Mouse (Mus musculus) induced T-regulatory cell, adult 2 months (primary cell): Measurements from ENCODE around the gene Sez6l2.
"Not testable (repeated sequence)": the region's sequence is repeated elsewhere in the genome, so short reads cannot be mapped to it uniquely, and the experiment has no call there.

ENCODE experiments used
- DNase-seq: peaks from one replicate; pipeline ENCODE4 v3.0.0-alpha.2; 2012; ENCODE audit warnings: low read depth

Sez6l2 gene

DNA sequence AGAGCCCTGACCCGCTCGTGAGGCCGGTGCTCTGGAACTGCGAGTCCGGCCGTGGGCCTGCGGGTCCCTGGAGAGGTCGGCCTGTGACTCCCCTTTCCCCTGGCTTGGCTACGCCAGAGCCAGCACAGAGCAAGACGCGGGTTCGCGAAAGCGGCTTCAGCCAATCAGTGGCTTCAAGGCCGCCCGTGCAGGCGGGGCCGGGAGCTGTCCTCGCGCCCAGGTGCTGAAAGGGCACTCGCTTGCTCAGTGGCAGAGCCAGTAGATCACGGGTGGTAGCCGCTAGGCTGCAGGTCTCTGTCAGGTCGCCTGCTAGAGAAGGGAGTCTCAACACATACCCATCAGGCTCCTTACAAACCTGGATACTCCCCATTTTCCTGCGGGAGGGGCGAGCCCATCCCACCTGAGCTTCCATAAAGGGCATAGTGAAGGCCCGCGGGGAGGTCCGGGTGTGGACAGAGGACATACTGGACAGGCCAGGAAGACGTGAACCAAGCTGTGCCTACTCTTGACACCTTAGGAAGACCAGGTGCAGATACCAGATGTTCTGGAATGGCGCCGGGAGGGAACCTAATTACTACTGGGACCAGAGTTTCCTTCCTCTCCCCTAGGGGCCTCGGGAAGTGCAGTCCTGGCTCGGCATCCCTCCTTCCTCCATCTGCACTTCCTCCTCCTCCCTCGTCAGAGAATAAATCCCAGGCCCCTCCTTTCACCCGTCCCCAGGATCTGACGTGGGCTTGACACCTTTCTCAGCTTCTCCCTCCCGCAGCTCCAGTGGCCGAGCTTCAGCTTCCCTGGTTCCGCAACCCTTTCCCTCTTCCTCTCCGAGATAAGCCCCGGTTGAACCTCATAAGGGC lies at the start of gene Sez6l2:
Gene Sez6l2 (plus strand): TSS at position 771 of the 854 bp plus-strand sequence.
- peak; percentile 91 for DNase-seq

- DNase-seq, result no peak
Observed at GRCm38 (mm10) chr7:126905590-126905989, 44.8 kb upstream of the Sez6l2 start.

DNA sequence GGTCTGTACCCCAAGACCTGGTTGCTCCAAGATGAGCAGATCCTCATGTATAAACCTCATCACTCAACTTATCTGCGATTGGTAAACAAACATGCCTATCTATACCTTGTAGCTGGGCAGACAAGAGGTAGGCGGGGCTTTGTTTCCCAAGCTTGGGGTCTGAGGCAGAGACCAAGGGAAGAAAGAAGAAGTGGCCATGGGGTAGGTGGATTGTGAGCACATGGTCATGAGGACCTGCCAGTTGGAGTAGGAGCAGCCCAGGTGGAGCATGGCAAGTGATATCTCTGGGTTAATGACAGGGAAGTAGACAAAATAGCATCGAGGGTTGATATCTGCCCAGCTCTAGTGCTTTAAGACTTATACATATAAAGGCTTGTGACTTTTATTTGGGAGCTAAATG lies 35.5 kb upstream of the Sez6l2 start:
- no peak for DNase-seq

DNA sequence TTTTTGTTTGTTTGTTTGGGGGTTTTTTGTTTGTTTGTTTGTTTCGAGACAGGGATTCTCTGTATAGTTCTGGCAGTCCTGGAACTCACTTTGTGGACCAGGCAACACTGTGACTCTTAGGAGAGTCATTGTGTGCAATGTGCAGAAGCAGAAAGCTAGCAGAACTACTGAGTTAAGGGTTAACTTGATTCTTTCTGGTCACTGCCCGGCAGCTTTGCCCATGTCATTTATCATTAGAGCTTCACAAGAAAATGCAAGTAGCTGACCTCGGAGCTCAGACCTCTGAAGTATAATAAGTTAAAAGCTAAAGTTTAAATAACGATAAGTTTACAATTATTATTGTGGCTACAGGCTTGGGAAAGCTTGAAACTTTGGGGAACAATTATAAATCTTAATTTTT lies 32.0 kb upstream of the Sez6l2 start:
- not testable (repeated sequence) for DNase-seq

DNA sequence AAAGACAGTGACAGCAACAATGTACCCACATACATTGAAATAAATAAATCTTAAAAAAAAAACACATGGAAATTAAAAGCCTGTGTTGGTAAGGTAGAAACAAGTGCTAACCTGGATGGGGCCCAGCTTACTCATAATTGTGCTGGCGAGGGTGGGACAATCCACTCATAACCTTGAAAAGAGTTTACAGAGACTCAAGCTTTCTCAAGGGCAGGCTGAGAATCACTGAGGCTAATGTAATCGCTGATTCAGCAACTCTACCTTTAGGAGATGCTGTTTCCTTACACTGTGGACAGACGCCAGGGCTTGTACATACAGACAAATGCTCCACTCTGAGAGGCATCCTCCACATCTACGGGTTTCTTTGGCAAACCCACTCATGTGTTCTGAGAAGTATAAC lies 30.4 kb upstream of the Sez6l2 start:
- DNase-seq, result no peak

DNA sequence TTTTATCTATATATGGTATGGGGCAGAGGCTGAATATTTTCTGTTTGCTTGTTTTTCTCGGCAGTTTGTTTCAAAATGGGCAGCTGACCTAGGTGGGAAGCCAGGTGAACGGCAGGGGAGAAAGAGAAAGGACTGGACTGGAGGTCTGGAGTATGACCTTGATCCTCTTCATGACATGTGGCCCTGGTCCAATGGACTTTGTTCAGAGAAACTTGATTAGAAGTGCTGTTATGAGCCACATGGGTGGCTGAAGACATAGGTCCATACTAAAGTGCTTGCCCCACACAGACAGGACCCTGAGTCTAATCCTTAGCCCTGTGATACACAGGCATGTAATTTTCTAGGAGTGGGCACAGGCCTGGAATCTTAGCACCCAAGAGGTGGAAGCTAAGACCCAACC lies 28.8 kb upstream of the Sez6l2 start:
- DNase-seq, result no peak

DNA sequence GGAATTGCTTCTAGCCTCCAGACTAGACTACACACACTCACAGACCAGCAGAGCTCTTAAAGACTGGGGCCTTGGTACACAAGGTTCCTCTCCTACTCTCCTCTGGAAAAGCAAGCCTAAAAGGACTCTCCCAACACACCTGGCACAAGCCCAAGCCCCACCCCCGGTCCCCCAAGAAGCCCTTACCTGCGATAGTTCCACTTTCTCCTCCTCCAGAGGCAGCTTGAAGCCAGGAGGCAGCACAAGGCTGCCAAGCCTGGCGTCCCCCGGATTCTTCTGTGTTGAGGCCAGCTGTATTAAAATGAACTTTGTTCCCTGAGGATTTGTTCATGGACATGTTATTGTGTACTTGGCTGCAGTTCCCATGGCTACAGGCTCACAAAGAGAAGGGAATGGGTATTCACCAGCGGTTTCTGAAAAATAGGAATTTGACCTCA lies 27.7 kb upstream of the Sez6l2 start, which contains the start of gene Tmem219:
Gene Tmem219 (minus strand): TSS at position 294 of the 437 bp plus-strand sequence.
- no peak for DNase-seq

DNA sequence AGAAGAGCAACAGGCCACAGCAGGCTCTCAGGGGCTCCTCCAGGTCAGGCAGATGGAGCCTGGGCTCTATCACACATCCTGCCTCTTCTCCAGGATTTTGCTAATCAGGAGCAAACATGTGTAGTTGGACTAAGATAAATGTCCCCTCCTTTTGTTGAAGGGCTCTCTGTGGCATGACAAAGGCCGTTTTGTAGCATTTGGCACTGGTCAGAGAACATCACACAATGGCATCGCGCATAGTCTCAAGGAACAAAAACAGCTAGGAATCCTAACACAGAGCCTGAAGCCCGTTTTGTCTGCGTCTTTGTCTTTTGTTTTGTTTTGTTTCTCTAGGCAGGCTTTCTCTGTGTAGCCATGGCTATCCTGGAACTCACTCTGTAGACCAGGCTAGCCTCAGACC lies 26.4 kb upstream of the Sez6l2 start:
- no peak for DNase-seq

GRCm38 (mm10) chr7:126926299-126926698 lies 24.1 kb upstream of the Sez6l2 start:
- DNase-seq, result peak; percentile 38

GRCm38 (mm10) chr7:126928384-126929037 lies 21.9 kb upstream of the Sez6l2 start, which contains the start of gene Kctd13:
TSS of gene Kctd13 (plus strand) at chr7:126928879.
- DNase-seq, result peak; percentile 96

DNA sequence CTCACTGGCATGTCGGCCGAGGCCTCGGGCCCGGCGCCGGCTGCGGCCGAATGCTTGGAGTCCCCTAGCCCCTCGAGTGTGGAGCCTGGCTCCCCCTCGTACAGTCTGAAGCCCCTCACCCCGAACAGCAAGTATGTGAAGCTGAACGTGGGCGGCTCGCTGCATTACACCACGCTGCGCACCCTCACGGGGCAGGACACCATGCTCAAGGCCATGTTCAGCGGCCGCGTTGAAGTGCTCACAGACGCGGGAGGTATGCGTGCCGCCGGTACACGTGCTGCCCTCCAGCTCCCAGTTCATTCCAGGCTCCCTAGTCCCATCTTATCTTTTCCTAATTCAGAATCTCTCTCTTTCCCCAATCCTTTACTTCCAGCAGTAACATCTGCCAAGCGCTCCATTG lies 21.3 kb upstream of the Sez6l2 start:
- no peak for DNase-seq

DNA sequence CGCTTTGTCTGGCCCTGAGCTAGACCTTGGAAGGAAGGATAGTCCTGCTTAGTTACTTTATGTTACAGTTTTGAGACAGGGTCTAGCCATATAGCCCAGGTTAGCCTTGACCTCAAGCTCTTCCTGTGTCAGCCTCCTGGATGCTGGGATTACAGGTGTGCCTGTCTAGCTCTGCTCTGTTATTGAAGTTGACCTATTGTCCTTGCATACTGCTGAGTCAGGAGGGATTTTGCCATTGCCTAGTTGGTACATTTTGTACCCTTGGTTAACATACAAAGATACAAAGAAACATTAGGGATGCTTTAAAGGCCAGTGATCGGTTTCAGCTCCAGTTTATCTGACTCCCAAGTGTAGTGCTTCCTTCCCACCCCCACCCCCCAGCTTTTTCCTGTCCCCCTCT lies 17.7 kb upstream of the Sez6l2 start:
- no peak for DNase-seq

GRCm38 (mm10) chr7:126941171-126941570 lies 9.2 kb upstream of the Sez6l2 start:
- no peak for DNase-seq

GRCm38 (mm10) chr7:126941801-126942200 lies 8.6 kb upstream of the Sez6l2 start:
- no peak for DNase-seq

DNA sequence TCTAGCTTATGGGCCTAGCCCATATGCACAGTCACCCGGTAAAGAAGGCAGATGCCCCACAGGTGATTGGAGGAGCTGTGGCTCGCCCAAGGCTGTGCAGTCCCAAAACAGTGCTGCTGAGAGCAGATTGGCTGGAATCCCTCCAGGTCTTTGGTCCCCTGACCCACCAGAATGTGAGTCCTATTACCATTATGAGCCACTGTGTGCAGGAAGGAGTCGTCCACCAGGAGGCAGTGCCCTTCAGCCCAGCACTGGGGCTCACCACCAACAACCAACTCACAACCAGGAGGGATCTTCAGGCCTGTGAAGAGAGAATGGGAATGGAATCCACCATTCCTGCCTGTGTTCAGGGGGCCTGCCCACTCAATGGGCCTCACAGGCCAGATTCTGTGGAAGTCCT lies 3.8 kb upstream of the Sez6l2 start:
- peak; percentile 67 for DNase-seq

- no peak for DNase-seq
Observed at GRCm38 (mm10) chr7:126948626-126949025, 1.7 kb upstream of the Sez6l2 start.

DNA sequence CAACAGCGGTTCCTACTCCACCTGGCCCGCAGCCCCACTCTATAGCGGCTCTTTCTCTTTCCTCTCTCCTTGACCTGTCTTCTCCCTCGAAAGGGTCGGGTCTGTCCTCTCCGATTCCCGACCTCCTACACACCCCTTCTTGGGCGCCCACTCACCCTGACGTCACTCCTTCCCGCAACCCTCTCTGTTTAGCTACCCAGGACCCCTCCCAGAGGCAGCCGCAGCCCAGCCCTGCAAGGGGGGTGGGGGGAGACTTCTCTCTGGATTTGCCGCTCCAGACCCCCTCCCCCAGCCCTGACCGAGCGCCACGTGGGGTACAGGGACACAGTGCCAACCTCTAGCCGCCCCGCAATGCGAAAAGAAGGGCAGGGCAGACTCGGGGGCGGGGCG lies 965 bp upstream of the Sez6l2 start, which contains the start of gene Asphd1:
Gene Asphd1 (minus strand): TSS at position 180 of the 390 bp plus-strand sequence.
- DNase-seq, result no peak

DNA sequence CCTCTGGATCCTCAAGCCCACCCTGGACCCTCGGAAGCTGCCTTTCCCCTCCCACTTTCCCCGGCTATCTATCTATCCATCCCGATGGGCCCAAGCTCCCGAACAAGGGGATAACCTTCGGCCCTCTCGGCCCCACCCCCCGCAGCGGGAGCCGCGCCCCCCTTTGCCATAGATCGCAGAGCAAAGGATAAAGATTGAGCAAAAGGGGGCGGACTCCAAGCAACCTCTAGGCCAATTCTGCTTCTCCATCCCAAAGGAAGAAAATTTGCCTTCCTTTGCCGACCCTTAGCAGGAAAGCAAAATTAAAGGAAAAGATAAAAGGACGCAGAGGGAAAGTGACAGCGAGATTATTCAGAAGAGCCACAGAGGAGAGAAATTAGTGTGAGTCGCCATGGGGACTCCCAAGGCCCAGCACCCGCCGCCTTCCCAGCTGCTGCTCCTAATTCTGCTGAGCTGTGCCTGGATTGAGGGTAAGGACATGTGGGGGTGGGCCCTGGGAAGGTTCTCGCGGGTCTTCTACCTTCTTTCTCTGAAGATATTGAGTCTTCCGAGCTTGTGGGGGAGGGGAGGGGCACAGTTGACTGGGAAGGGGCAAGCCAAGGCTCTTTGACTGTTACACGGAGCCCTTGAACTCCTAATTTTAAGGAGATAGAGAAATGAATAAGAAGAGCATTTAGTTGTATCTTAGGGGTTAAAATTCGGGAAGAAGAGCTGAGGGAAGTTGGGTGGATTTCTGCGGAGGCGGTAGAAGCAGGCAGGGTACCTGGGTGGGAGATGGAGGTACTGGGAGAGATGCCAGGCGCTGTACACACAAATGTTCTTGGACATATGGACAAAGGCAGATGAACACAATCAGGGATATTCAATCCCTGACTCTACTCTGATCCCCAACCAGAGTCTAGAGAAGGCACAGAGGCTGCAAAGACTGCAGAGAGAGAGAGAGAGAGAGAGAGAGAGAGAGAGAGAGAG lies 568 bp downstream of the Sez6l2 start:
- DNase-seq, result no peak

DNA sequence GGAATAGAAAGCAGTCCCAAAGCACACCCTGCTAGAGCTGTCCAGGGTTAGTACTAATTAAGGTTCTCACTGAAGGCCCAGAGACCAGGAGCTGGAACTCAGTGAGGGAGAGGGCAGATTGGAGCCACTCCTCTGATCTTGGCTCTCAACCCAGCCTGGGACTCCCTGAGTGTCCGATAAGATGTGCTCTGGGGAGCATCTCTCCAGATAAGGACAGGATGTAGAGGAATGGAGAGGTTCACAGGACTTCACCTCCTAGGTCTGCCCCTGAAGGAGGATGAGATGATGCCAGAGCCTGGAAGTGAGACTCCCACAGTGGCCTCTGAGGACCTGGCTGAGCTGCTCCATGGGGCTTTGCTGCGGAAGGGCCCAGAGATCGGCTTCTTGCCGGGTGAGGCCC lies 1.4 kb downstream of the Sez6l2 start:
- no peak for DNase-seq

DNA sequence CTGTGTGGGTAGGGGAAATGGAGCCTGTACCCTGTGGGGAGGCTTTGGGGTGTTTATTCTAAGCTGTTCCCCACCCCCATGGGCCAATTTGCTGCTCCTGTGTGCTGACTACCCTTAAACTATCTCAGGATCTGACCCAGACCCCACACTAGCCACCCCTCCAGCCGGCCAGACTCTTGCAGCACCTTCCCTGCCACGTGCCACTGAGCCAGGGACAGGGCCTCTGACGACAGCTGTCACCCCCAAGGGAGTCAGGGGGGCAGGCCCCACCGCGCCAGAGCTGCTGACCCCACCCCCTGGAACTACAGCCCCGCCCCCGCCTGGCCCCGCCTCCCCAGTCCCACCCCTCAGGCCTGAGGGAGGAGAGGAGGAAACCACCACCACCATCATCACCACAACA lies 2.3 kb downstream of the Sez6l2 start:
- peak; percentile 36 for DNase-seq

- DNase-seq, result no peak
Observed at GRCm38 (mm10) chr7:126955125-126955524, 4.8 kb downstream of the Sez6l2 start.

DNA sequence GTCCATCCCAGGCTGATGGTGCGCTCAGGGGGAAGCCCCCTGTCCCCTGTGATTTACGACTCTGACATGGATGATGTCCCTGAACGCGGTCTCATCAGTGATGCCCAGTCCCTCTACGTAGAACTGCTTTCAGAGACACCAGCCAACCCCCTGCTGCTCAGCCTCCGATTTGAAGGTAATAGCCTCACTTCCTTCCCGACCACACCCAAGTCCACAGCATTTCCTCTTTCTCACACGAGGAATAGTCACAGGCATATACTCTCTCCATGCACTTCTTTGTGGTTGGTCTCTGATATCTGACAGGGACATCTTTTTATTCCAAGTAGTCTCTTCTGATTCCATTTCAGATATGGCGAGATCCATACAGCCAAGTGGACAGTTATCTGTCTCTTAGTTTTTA lies 9.4 kb downstream of the Sez6l2 start:
- no peak for DNase-seq
